Mouse (Mus musculus) stomach, postnatal 0 days (tissue): ENCODE data around the gene Coa5. TPM values are rescaled to one million over a fixed set of nuclear protein-coding genes. Genes with fewer than 3 reads are reported as not detected.

Experiments used
- ATAC-seq: fragments of 200-750 bp; cut with Nextera tagmentation; 2 replicates; pipeline ENCODE4 v1.8.0; 2017; ENCODE audit not compliant: low FRiP score, low TSS enrichment
- DNase-seq: peaks from one replicate; pipeline ENCODE4 v3.0.0-alpha.2; 2016; ENCODE audit warnings: low spot score
- H3K27ac ChIP-seq: fragments of 300-500 bp; sonication (generic); replicated peaks from 2 replicates; pipeline ENCODE4 v1.5.1; 2014; ENCODE audit warnings: mild to moderate bottlenecking, control low read depth
- H3K27me3 ChIP-seq: fragments of 300-500 bp; sonication (generic); 2 replicates; pipeline ENCODE4 v1.6.1; 2014; ENCODE audit warnings: low read length; ENCODE audit not compliant: control insufficient read depth, insufficient read depth
- H3K36me3 ChIP-seq: fragments of 300-500 bp; sonication (generic); 2 replicates; pipeline ENCODE4 v1.6.1; 2014; ENCODE audit warnings: low read length, mixed read lengths; ENCODE audit not compliant: control insufficient read depth, insufficient read depth
- H3K4me1 ChIP-seq: fragments of 300-500 bp; sonication (generic); replicated peaks from 2 replicates; pipeline ENCODE4 v1.6.1; 2014; ENCODE audit warnings: antibody characterized with exemption; ENCODE audit not compliant: control insufficient read depth, insufficient read depth
- H3K4me2 ChIP-seq: fragments of 300-500 bp; sonication (generic); replicated peaks from 2 replicates; pipeline ENCODE4 v1.6.1; 2014; ENCODE audit warnings: low read depth, mild to moderate bottlenecking, control low read depth, moderate library complexity
- H3K4me3 ChIP-seq: fragments of 300-500 bp; sonication (generic); 2 replicates; pipeline ENCODE4 v1.5.1; 2014; ENCODE audit warnings: low read depth, low read length, control low read depth
- H3K9ac ChIP-seq: fragments of 300-500 bp; sonication (generic); 2 replicates; pipeline ENCODE4 v1.6.1; 2014; ENCODE audit warnings: mild to moderate bottlenecking, low read length, control low read depth, mixed read lengths
- H3K9me3 ChIP-seq: fragments of 300-500 bp; sonication (generic); 2 replicates; pipeline ENCODE4 v1.6.1; 2016; ENCODE audit warnings: low read length; ENCODE audit not compliant: control insufficient read depth
- CTCF ChIP-seq: IDR thresholded peaks from 2 replicates; pipeline ENCODE4 v1.5.1; 2016; ENCODE audit warnings: antibody characterized with exemption, low read depth, mild to moderate bottlenecking, moderate library complexity
- EP300 ChIP-seq: optimal IDR thresholded peaks from 2 replicates; pipeline ENCODE3; 2016; ENCODE audit warnings: antibody characterized with exemption
- WGBS: fragments of 180-500 bp; shearing (Covaris S2); extraction: QIAGEN DNeasy Blood & Tissue Kit; methylation state at CpG from one replicate; pipeline ENCODE4 v1.1.7; 2014; 5-methylcytosine and 5-hydroxymethylcytosine counted together
- polyA plus RNA-seq: library from polyadenylated mRNA; unstranded; fragments of >200 nt; fragmentation: Nextera tagmentation; extraction: Ambion mirVana; gene quantifications from 2 replicates; pipeline ENCODE4 v1.2.1, GENCODE M21; 2015

The Coa5 gene
- polyA plus RNA-seq, 1 experiment from 2014 or later: 24.1 TPM

DNA sequence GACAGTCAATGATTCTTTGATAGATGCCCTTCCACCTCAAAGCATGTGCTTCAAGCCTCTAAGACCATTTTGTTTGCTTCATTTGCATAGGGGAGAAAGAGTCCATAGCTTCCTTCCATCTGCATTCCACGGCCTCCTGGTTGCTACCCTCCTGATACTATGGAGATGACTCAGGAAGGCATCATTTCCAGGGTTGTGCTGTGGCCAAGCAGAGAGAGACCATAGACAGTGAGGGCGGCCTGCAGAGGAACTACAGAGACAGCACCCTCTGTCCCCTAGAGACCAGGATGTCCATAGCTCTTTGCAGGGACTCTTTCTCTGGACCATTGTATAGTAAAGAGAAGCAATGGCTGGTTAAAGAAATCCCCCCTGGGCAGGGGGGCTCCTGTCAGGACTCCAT, 24.8 kb downstream of the Coa5 start:
- H3K27ac ChIP-seq: no peak overlapping the region
- no peak for DNase-seq
- no peak overlapping the region for H3K9ac ChIP-seq
- H3K36me3 ChIP-seq: peaks cover 4% of the 10 kb centered on the region; the same call in 1 of the 2 replicates
- H3K4me1 ChIP-seq: no peaks in the 10 kb centered on the region
- no peak overlapping the region for H3K4me3 ChIP-seq
- 93% methylated on average over 2 of the region's 2 CpGs for WGBS
- H3K27me3 ChIP-seq: no peaks in the 10 kb centered on the region
- no peaks in the 10 kb centered on the region for H3K9me3 ChIP-seq
- TF ChIP-seq CTCF: no peak
- TF ChIP-seq EP300: no peak
- ATAC-seq: no peak
- H3K4me2 ChIP-seq: no peak overlapping the region

- H3K27me3 ChIP-seq: no peaks in the 10 kb centered on the region
- H3K9ac ChIP-seq: no peak overlapping the region
- no peaks in the 10 kb centered on the region; the same call in 1 of the 2 replicates for H3K36me3 ChIP-seq
- no peak overlapping the region for H3K4me3 ChIP-seq
- H3K27ac ChIP-seq: no peak overlapping the region
- DNase-seq (peak; percentile 65), ATAC-seq (peak; percentile 55)
- H3K4me2 ChIP-seq: no peak overlapping the region
- WGBS: 53% methylated on average over 4 of the region's 4 CpGs
- H3K4me1 ChIP-seq: no peaks in the 10 kb centered on the region
- no peaks in the 10 kb centered on the region for H3K9me3 ChIP-seq
- TF ChIP-seq CTCF (peak; percentile 86), EP300 (no peak)
Observed at GRCm38 (mm10) chr1:37401687-37402086, 28.2 kb downstream of the Coa5 start.

DNA sequence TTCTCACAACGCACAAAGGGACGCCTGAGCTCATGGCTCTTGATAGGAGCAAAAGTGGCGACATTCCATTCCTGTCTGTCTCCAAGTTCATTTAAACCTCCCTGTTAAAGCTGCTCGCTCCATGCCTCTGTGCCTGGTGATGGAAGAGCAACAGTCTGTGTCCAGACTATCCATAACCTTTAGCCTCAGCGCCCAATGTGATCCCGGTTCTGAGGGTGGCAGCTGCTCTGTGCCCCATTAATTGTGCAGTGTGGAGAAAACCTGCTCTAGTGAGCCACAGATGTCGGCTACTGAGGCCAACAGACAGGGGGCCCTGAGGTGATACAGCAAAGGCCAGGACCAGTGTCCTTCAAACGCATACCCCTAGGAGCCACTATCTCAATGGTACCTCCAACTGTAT, 30.2 kb downstream of the Coa5 start:
- Histone ChIP-seq H3K4me3 (no peak overlapping the region), H3K27me3 (no peaks in the 10 kb centered on the region), H3K4me2 (no peak overlapping the region), H3K9me3 (no peaks in the 10 kb centered on the region), H3K27ac (no peak overlapping the region), H3K4me1 (no peaks in the 10 kb centered on the region), H3K9ac (no peak overlapping the region), H3K36me3 (peaks cover 4% of the 10 kb centered on the region; the same call in 1 of the 2 replicates)
- TF ChIP-seq EP300: no peak
- WGBS: 60% methylated on average over 8 of the region's 8 CpGs
- no peak for ATAC-seq
- DNase-seq: no peak

- Histone ChIP-seq H3K4me3 (no peak overlapping the region), H3K27me3 (no peaks in the 10 kb centered on the region), H3K4me2 (no peak overlapping the region), H3K4me1 (no peaks in the 10 kb centered on the region), H3K9me3 (no peaks in the 10 kb centered on the region), H3K36me3 (peaks cover 4% of the 10 kb centered on the region; the same call in 1 of the 2 replicates), H3K27ac (no peak overlapping the region), H3K9ac (no peak overlapping the region)
- WGBS: 37% methylated on average over 3 of the region's 3 CpGs
- peak; percentile 28 for DNase-seq
- TF ChIP-seq EP300 (no peak), CTCF (peak; percentile 4; the same call in 1 of the 2 replicates)
- peak; percentile 63; the same call in 1 of the 2 replicates for ATAC-seq
Observed at GRCm38 (mm10) chr1:37398961-37399360, 30.9 kb downstream of the Coa5 start.

- H3K27ac ChIP-seq: no peak overlapping the region
- H3K9ac ChIP-seq: no peak overlapping the region
- ATAC-seq (no peak), DNase-seq (no peak)
- no peaks in the 10 kb centered on the region for H3K4me1 ChIP-seq
- H3K27me3 ChIP-seq: no peaks in the 10 kb centered on the region
- no peak overlapping the region for H3K4me2 ChIP-seq
- TF ChIP-seq EP300: no peak
- TF ChIP-seq CTCF: no peak
- WGBS: 68% methylated on average over 1 of the region's 1 CpGs
- H3K36me3 ChIP-seq: peaks cover 4% of the 10 kb centered on the region; the same call in 1 of the 2 replicates
- H3K9me3 ChIP-seq: no peaks in the 10 kb centered on the region
- H3K4me3 ChIP-seq: no peak overlapping the region
Observed at GRCm38 (mm10) chr1:37396481-37396880, 33.4 kb downstream of the Coa5 start.

DNA sequence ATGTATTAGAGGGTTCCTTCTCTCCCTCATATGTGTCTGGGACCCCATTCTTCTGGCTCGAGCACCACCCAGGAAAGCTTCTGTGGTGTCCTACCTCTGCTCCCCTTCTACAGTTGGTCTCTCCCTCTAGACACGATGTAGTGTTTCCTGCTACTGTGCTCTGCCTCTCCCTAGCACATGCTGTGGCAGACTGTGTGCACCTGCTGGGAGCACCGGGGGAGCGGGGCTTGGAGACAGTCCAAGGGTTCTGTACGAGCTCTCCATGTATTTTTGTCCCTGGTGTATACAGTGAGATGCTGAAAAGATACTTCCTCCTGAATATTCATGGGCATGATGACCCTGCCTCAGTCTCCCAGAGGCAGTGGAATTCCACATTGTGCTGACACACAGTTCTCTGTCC, 36.7 kb downstream of the Coa5 start:
- Histone ChIP-seq H3K9me3 (no peaks in the 10 kb centered on the region), H3K27me3 (no peaks in the 10 kb centered on the region), H3K9ac (no peak overlapping the region), H3K36me3 (peaks cover 7% of the 10 kb centered on the region), H3K4me2 (no peak overlapping the region), H3K4me1 (no peaks in the 10 kb centered on the region), H3K4me3 (no peak overlapping the region), H3K27ac (no peak overlapping the region)
- no peak for ATAC-seq
- 71% methylated on average over 5 of the region's 5 CpGs for WGBS
- DNase-seq: no peak
- no peak for TF ChIP-seq EP300
- no peak for TF ChIP-seq CTCF
